Mouse (Mus musculus) mouse embryonic stem cell (cell line): ENCODE data around the gene Btn2a2.
"Not testable (repeated sequence)": the region's sequence is repeated elsewhere in the genome, so short reads cannot be mapped to it uniquely, and the experiment has no call there.

ENCODE experiments used
- in situ Hi-C, 2 experiments: fragments of 300-500 bp; cut with MboI; formaldehyde crosslinking; loops; 1 replicate in 1 of 2; 3 replicates in 1 of 2; pipeline ENCODE4 v1.14.3; 2019 to 2020; ENCODE audit warnings: low sequenced_read_pairs in 2 of 2, low pct_unique_long_range_greater_than_20kb in 1 of 2, mixed read lengths in 1 of 2; ENCODE audit not compliant: unreplicated experiment in 1 of 2

Btn2a2 gene

DNA sequence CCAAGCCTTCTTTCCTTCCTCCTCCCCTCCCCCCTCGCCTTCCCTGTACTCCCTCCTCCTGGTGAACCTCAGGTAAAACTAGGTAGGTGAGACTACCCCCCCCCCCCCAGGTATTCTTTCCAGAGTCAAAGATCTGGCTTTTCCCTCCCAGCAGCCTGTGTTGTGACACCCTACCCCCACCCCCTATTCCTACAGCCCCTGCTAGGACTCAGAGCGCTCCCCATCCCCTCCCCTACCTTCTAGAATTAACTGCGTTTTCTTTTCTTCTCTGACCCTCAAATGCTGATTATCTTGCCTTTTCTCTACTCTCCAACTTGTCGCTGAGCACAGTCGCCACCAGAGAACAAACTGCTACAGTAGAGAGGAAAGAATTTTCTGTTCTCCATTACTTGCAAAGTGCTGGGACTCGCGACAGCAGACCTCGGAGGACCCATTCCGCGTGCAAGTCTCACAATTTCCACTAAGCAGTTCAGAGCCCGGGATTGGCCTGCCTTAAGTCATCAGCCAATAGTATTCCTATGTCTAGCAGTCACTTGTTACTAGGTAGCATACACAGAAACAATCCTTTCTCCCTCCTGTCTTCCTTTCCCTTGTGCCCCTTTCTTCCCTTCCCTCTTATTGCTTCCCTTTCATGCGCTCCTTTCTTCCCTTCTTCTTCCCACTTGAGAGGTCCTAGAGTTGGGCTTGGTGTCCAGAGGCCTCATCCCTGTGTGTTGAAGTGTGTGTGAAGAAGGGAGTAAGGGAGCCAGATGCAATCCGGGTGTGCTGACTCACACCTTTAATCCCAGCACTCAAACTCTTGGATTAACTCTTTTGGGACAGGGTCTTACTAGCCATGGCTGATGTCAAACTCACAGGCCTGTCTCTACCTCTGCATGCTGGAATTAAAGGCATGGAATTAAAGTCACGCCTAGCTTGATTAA, at the start of gene Btn2a2:
Gene Btn2a2 (minus strand): TSS at position 458 of the 923 bp plus-strand sequence.
- in situ Hi-C loops = no loop called here

DNA sequence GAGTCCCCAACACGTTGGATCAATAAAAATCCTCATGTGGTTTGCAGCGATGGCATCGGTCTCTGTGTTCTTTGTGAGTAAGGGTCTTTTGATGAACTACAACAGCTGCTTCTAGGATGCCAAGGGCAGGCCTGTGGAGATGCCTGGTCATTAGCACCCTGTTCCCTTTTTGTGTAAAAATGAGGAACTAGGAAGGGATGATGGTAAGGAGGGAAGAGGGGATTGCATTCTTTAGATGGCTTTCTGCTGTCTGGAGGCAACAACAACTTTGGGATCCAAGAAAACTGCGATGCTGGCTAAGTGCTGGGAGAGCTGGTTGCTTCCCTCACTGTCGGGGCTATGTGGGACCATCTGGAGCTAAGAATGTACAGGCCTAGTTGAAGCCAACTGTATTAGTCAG, 49.6 kb upstream of the Btn2a2 start:
- in situ Hi-C loops = no loop called here

DNA sequence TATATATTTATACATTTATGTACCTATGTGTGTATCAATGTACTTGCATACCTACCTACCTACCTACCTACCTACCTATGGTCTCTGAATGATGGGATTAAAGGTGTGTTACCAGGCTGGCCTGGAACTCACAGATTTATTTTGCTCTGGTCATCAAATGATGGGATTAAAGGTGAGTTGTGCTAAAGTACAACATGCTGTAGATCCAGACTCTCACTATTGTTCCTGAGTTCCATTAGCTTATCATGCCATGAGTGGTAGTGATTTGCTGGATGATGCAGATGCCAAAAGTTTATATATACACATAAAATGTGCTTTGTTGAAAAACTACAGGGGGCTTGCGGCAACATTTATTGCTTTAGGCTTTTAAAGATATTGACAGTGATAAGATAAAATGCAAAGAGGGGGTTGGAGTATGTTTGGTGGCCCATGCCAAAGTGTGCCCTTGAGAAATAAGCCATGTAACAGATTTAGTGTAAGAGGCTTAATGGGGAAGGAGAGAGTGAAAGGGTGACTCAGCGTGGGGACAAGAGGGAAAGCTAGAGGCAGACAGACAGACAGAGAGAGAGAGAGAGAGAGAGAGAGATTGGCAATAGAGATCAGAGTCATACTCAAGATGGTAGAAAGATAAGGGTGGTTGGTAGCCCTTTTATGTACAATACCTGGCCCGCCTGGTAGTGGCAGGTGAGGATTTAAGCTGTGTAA, 48.5 kb upstream of the Btn2a2 start:
- in situ Hi-C loops = no loop called here

DNA sequence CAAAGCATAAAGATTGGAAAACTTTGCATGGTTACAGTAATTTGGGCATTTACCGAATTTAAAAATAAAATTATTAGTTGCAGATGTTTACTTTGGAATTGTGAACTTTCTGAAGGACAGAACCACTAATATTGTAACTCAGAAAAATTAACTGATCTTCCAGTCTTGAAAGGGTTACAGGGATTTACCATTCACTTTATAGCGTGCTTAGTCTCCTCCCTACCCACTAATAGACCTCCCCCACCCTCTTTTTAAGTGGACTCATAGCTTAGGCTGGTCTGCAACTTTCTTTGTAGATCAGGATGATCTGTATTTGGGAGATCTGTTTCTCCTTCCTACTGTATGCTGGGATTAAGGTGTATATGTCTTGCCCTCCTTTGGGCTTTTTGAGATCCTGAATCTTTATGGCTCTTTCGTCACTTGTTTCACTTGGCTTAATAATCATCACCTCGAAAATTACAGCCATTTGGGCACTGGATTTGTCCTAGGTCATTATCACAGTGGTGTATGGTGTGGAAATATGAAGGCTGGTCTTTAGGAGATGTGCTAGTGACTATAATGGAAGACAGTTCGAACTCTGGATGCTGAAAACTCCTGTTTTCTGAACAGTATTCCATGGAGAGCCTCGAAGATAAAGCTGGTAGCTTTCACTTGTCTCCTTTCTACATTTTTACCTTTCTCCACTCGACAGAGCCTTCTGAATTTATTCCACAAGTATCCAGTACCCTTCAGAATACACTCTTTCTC, 47.6 kb upstream of the Btn2a2 start:
- in situ Hi-C loops = no loop called here

DNA sequence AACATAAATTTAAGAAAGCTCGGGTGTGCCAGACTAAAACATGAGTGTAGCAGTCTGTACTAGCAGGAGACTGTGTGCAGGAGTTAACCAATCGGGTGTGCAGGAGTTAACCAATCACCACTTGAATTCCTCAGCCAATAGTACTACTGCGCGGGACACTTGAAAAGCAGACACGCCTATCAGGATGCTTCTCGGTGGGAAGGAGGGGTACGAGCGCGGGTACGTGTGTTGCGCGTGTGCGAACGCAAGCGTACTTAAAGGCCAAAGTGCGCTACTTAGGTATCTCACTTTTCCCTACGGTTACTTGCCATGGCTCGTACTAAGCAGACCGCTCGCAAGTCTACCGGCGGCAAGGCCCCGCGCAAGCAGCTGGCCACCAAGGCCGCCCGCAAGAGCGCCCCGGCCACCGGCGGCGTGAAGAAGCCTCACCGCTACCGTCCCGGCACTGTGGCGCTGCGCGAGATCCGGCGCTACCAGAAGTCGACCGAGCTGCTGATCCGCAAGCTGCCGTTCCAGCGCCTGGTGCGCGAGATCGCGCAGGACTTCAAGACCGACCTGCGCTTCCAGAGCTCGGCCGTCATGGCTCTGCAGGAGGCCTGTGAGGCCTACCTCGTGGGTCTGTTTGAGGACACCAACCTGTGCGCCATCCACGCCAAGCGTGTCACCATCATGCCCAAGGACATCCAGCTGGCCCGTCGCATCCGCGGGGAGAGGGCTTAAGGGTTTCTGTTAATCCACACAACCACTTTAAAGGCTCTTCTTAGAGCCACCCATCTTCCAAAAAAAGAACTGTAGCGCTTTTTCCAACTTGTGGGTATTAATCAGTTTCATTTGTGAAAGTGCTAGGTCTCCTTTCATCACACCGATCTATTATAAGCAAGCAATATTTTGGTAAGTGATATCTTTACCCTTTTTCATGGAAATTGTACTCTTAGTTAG, 46.7 kb upstream of the Btn2a2 start, which contains the start of gene Hist1h3g:
Gene Hist1h3g (plus strand): TSS at position 286 of the 939 bp plus-strand sequence.
- in situ Hi-C loops = not testable (repeated sequence)

DNA sequence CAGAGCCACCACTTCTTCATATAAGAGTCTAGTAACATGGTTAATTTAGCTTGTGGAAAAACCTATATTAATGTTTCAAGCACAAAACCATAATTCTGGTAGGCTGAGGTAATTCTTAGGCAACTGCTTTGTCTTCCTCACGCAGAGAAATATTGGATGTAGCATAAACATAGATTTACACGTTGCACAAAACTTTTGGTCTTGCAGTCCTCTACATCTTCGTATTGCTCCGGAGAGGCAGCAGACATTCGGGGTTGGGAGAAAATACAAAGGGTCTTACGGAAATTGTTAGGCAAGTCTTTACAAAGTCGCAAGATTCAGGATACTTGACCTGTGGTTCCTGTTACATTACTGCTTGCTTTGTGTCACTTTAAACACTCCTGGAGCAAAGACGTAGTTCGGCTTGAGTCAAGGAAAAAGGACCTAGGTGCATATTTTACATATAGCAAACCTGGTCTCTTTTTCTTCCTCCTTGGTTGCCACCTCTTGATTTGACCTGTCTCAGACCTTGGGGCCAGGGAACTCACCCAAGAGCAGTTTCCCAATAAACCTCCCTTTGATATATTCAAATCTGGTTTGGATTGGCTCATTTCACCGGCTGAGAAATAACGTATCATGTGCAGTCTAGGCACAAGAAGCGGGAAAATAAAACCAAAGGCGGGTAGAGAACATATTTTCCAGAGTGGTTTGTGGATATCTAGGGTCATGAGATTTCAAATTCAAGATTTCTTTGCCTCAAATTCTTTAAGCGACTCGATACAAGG, 45.9 kb upstream of the Btn2a2 start:
- in situ Hi-C loops = no loop called here

DNA sequence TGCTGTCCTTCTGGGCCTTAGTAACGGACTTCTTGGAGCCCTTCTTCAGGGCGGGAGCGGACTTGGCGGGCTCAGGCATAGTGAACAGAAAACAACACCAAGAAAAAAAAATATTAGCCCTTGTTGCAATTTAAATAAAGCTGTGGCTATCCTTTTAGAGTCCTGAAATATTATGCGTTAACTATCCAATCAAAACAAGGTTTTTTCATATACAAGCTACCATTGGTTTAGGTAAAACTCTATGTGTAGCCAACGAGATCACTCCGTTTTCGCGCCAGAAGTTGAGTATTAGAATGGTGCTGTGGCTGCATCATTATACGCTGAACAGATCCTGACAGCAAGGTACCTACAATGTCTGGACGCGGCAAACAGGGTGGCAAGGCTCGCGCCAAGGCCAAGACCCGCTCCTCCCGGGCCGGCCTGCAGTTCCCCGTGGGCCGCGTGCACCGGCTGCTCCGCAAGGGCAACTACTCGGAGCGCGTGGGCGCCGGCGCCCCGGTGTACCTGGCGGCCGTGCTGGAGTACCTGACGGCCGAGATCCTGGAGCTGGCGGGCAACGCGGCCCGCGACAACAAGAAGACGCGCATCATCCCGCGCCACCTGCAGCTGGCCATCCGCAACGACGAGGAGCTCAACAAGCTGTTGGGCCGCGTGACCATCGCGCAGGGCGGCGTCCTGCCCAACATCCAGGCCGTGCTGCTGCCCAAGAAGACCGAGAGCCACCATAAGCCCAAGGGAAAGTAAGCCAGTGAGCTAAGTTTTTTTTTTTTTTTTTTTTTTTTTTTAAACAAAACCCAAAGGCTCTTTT, 45.1 kb upstream of the Btn2a2 start, which contains the start of gene Hist1h2af:
Gene Hist1h2af (plus strand): TSS at position 347 of the 808 bp plus-strand sequence.
- in situ Hi-C loops = not testable (repeated sequence)

DNA sequence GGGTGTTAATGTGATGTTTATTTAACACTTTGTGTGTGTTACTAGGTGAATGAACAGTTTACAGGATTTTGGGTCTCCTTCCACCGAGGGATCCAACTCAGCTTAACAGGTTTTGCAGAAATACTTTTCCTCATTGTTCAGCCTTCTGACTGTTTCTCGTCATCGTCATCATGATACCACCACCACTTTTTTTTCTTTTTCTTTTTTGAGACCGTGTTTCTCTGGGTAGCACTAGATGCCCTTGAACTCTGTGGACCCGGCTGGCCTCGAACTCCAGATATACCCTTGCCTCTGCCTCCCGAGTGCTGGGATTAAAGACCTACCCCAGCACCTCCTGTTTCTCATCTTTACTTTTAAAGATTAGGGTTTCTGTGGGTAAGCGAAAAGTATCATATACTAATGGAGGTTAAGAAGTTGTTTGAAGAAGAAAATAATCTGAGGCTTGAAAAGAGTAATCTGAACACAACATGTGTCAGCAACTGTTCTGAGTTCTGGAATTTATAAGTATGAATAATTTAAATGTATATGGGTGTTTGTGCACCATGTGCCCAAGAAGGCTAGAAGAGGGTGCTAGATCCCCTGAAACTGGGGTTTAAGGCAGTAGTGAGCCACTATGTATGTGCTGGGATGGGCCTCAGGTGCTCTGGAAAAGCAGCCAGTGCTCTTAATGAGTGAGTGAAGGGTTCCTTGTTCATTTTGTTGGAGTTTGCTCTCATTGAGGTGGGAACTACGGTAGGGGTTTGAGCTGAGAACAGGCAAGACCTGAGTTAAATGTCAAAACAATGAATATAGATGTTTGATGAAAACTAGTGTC, 43.8 kb upstream of the Btn2a2 start:
- in situ Hi-C loops = no loop called here

DNA sequence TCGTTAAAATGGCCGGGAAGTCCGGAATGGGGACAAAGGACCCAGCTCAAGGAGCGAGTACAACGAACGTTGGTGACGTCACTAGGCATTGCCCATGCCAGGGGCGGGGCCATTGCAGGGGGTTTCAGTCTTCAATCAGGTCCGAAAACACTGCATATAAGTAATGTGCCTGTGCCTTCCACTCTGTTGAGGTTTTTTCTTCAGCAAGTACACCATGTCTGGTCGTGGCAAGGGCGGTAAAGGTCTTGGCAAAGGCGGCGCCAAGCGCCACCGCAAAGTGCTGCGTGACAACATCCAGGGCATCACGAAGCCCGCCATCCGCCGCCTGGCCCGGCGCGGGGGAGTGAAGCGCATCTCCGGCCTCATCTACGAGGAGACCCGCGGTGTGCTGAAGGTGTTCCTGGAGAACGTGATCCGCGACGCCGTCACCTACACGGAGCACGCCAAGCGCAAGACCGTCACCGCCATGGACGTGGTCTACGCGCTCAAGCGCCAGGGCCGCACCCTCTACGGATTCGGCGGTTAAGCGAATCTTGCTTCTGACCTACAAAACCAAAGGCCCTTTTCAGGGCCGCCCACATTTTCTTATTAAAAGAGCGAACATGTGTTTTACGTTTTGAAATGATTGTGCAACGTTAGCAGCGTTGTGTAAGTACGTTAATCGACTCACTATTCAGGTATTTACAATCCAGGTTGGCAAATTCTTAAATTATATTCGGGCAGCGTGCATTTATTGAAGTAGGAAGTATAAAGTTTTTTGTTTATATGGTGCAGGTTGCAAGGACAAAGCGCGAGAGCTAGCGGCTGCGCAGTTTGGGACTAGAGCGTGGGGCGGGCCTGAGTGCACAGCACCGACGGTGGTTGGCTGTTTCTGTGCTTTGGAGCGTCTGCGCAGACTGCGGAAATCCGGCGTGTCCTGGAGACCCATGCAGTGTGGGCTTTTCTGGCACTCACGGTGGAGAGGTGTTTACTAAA, 42.5 kb upstream of the Btn2a2 start, which contains the start of gene Hist1h4h:
Gene Hist1h4h (plus strand): TSS at position 150 of the 975 bp plus-strand sequence.
- in situ Hi-C loops = no loop called here

DNA sequence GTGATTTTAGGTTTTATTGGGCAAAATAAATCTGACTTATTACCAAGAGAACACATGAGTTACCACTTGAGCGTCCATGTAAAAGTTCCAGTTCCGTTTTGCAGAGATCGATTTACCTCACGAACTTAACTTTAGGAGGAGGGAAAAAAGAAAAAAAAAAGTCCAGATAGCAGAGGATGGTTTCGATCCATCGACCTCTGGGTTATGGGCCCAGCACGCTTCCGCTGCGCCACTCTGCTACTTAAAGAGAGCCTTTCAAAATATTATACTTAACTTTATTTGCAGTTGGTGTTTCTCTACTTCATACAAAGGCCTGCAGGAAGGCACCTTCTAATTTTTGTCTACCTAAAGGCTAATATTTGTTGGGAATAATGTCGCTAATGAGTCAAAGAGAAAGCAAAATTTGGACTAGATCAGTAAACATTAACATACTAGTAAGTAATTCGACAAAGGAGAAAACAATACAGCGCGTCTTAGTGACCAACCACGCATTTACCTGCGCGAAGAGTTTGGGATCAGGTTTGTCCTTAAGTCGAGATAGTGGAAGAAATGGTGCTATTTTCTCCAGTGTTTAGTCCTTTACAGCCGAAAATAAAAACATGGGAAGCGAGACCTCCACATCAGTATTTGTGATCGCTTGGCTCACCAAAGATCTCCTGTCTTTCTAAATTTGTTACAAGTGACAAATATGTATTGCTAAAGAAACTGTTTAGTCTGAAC, 41.7 kb upstream of the Btn2a2 start:
- in situ Hi-C loops = no loop called here

DNA sequence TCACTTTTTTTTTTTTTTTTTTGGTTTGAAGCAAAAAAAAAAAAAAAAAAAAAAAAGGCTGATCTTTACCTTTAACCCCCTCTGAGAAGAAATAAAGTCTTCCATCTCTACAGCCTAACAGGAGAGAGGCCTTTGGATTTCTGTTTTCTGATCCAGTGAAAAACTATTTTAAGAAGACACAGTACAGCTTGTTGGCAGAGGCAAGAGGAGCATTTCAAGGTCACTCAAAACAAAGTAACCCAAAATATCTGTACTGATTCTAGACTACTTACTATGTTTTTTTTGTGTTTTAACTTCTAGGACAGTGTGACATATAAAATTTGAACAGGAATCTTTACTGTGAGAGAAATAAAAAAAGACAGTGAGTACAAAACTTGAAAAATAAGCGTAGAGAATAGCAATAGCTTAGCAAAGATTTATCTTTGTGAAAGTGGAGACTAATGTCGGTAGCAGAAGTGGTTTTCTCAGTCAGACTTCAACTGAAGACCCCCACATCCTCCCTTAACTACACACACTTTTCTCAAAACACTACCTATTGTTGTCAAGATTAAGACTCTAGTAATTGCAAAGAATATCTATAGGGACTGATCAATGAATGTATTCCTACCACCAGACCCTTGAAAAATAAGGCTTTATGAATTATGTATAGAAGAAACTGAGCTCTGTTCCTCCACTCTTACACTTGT, 41.0 kb upstream of the Btn2a2 start:
- in situ Hi-C loops = no loop called here

DNA sequence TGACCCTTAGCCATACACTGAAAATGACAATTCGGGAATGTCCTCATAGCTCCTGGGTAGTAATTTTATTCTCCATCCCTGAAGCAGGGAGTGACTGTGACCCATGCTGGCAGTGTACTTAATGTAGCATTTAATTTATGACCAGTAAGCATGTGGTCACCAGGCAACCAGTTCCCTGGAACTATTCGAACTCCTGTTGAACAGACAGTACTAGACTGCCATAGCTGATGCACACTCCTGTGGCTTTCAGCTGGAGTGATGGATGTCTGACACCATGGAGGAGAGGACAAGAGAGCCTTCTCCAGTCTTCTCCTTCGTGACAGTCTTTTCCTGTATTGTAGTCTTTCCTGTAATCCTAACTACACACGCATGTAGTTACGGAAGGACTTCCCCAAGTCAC, 40.3 kb upstream of the Btn2a2 start:
- in situ Hi-C loops = no loop called here

DNA sequence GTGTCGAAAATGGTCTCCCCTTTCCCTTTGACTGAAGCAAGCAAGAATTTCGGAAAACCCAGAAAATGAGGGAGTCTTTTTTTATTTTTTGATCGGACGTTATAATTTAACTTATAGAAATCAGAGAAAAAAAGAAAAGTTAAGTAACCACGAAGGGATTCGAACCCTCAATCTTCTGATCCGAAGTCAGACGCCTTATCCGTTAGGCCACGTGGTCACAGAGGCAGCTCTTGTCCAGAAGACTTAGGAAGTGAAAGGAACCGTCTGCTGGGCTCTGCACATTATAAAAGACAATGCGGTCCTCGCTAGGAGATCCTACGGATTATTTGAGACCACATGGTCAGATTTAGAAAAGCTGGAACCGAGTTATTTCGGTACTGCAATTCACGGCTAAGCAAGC, 37.7 kb upstream of the Btn2a2 start:
- in situ Hi-C loops = no loop called here
